Mouse (Mus musculus): ENCODE data around the gene Ankmy1.

DNA sequence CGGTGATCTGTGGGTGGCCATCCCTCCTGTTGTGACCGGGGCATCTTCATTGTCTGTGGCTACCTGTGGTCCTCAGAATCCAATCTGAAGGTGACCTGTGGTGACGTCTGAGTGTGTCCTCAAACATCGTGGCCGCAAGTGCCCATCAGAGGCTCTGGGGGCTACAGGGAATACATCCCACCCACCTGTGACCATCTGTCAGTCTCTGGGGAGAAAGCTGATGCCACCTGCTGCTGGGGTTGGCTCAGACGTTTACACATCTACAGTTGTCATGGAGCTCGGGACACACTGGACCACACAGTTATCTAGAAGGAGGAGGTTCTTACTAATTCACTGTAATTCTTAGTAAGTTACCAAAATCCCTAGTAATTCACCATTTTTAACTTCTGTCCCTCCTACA is 63.5 kb downstream of the Ankmy1 start:
- no peak for TF ChIP-seq CTCF (conservative IDR thresholded peaks at IDR 0.05; ENCODE audit: insufficient read depth, insufficient read length, low read depth, low read length)
- no peak for TF ChIP-seq POLR2A (IDR thresholded peaks at IDR 0.05; ENCODE audit: low read depth, low read length)

All from kidney, adult 2 months (tissue).